Mouse (Mus musculus) ES-E14 (cell line): ENCODE measurements at regions not wholly inside any gene's neighbourhood (a gene's known extent, or its start where the extent isn't known, plus 50 kb on each side); places are given as distances from the start of the nearest gene placed in this dataset.

ENCODE experiments used
- CHD2 ChIP-seq: IDR thresholded peaks from 2 replicates; pipeline ENCODE4 v1.6.1; 2014; ENCODE audit warnings: mild to moderate bottlenecking, low read depth, low read length, inconsistent platforms
- HCFC1 ChIP-seq: IDR thresholded peaks from 2 replicates; pipeline ENCODE4 v1.6.1; 2012; ENCODE audit warnings: low read length, inconsistent platforms, borderline replicate concordance; ENCODE audit not compliant: insufficient read depth
- MAFK ChIP-seq: IDR thresholded peaks from 2 replicates; pipeline ENCODE4 v1.6.1; 2014; ENCODE audit warnings: mild to moderate bottlenecking, low read depth, low read length, inconsistent platforms; ENCODE audit not compliant: insufficient read depth
- ZC3H11A ChIP-seq: IDR thresholded peaks from 2 replicates; pipeline ENCODE4 v1.6.1; 2012; ENCODE audit warnings: low read depth, mild to moderate bottlenecking, inconsistent platforms, low read length, borderline replicate concordance
- ZNF384 ChIP-seq: IDR thresholded peaks from 2 replicates; pipeline ENCODE4 v1.6.1; 2012; ENCODE audit warnings: low read depth, low read length, inconsistent platforms

DNA sequence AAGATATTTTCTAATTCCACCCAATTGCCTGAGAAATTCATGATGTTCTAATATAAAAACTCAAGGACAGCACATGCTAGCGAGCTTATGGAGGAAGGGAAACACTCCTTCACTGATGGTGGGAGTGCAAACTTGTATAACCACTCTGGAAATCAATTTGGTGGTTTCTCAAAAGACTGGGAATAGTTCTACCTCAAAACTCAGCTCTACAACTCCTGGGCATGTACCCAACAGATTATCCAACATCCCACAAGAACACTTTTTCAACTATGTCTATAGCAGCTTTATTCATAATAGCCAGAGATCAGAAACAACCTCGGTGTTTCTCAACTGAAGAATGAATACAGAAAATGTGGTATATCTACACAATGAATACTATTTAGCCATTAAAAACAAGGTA lies 427.5 kb upstream of the Luzp2 start:
- TF ChIP-seq MAFK: no peak
- TF ChIP-seq ZC3H11A: no peak
- no peak for TF ChIP-seq HCFC1
- TF ChIP-seq CHD2: no peak
- no peak for TF ChIP-seq ZNF384
